Mouse (Mus musculus) frontal cortex, postnatal 25 days (tissue): Measurements from ENCODE around the gene Pyy.
A peak's percentile ranks its signal among the peaks of the same experiment; 100 is the strongest.

ENCODE experiments used
- DNase-seq, 2 experiments: peaks; one replicate each; pipeline ENCODE4 v3.0.0; 2022; ENCODE audit warnings: low spot score in 2 of 2

The Pyy gene

GRCm38 (mm10) chr11:102107732-102108131, at the start of gene Pyy:
Gene Pyy, minus strand, starts transcription at chr11:102107832.
- no peak for DNase-seq

- no peak for DNase-seq
Measured at GRCm38 (mm10) chr11:102156786-102157089, 49.1 kb upstream of the Pyy start.

- peak; percentile 79 to 80 for DNase-seq
Measured at GRCm38 (mm10) chr11:102156039-102156785, 48.6 kb upstream of the Pyy start, which contains the start of gene Tmem101. Gene Tmem101, minus strand, starts transcription at chr11:102156404.

- DNase-seq, result no peak
Measured at GRCm38 (mm10) chr11:102147213-102147989, 39.8 kb upstream of the Pyy start.

GRCm38 (mm10) chr11:102146531-102146930, 38.9 kb upstream of the Pyy start:
- no peak for DNase-seq

GRCm38 (mm10) chr11:102146005-102146404, 38.4 kb upstream of the Pyy start:
- no peak for DNase-seq

GRCm38 (mm10) chr11:102145471-102146001, 37.9 kb upstream of the Pyy start, which contains the start of gene Nags:
Gene Nags, plus strand, starts transcription at chr11:102145513.
- DNase-seq, result no peak

- no peak for DNase-seq
Measured at GRCm38 (mm10) chr11:102144957-102145470, 37.4 kb upstream of the Pyy start.

- DNase-seq, result no peak
Measured at GRCm38 (mm10) chr11:102142355-102142754, 34.7 kb upstream of the Pyy start.

- DNase-seq, result peak; percentile 55
Measured at GRCm38 (mm10) chr11:102140508-102140907, 32.9 kb upstream of the Pyy start.

GRCm38 (mm10) chr11:102138447-102138740, 30.8 kb upstream of the Pyy start:
- peak; percentile 34 to 54 for DNase-seq

- no peak for DNase-seq
Measured at GRCm38 (mm10) chr11:102137625-102138446, 30.2 kb upstream of the Pyy start.

- no peak for DNase-seq
Measured at GRCm38 (mm10) chr11:102134516-102134915, 26.9 kb upstream of the Pyy start.

- no peak for DNase-seq
Measured at GRCm38 (mm10) chr11:102117386-102117785, 9.8 kb upstream of the Pyy start.

- DNase-seq, result no peak
Measured at GRCm38 (mm10) chr11:102116241-102116640, 8.6 kb upstream of the Pyy start.

GRCm38 (mm10) chr11:102111576-102111975, 3.9 kb upstream of the Pyy start:
- no peak for DNase-seq

- DNase-seq, result no peak
Measured at GRCm38 (mm10) chr11:102106911-102107310, 721 bp downstream of the Pyy start.

GRCm38 (mm10) chr11:102102485-102103258, 5.0 kb downstream of the Pyy start:
- peak; percentile 43 to 52 for DNase-seq

- DNase-seq, result no peak
Measured at GRCm38 (mm10) chr11:102101219-102101618, 6.4 kb downstream of the Pyy start, which contains the start of gene Ppy. Gene Ppy, minus strand, starts transcription at chr11:102101319.

GRCm38 (mm10) chr11:102096887-102097391, 10.7 kb downstream of the Pyy start:
- peak; percentile 20 to 60 for DNase-seq

GRCm38 (mm10) chr11:102096446-102096845, 11.2 kb downstream of the Pyy start:
- no peak for DNase-seq
